Mouse (Mus musculus) stomach, adult 2 months (tissue): ENCODE data around the gene Try5. TPM values are rescaled to one million over a fixed set of nuclear protein-coding genes. Genes with fewer than 3 reads are reported as not detected.

Experiments
- polyA plus RNA-seq: library from polyadenylated mRNA; depleted of rRNA; stranded (reverse); fragments of >200 nt; gene quantifications from 2 replicates; pipeline ENCODE4 v1.2.3, GENCODE M21; 2012; rRNA removed

The Try5 gene
- 1.8 and 2.2 TPM in 2 replicates for polyA plus RNA-seq

DNA sequence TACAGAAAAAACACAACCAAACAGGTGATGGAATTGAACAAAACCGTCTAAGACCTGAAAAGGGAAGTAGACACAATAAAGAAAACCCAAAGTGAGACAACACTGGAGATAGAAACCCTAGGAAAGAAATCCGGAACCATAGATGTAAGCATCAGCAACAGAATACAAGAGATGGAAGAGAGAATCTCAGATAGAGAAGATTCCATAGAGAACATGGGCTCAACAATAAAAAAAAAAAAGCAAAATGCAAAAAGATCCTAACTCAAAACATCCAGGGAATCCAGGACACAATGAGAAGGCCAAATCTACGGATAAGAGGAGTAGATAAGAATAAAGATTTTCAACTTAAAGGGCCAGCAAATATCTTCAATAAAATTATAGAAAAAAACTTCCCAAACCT lies at the start of gene Try5:
TSS of gene Try5 (minus strand) at position 101 of the 400 bp plus-strand sequence.

DNA sequence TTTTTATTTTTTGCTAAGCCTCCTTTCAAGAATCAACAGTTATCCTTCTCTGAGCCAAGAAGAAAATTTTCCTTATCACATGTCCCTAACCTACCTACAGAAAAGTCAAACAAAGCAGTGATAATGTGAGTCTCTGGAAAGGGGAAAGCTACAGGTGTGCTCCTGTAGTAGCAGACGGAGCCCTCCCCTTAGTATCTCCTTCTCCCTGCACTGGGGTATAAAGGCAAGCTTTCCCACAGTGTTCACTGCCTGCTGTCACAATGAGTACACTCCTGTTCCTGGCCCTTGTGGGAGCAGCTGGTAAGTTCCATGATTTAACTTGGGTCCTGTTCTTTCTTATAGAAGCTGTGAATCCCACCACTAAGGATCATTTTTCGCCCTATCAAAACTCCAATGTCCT lies 37.3 kb upstream of the Try5 start, which contains the start of gene Try10:
TSS of gene Try10 (plus strand) at position 174 of the 400 bp plus-strand sequence.

DNA sequence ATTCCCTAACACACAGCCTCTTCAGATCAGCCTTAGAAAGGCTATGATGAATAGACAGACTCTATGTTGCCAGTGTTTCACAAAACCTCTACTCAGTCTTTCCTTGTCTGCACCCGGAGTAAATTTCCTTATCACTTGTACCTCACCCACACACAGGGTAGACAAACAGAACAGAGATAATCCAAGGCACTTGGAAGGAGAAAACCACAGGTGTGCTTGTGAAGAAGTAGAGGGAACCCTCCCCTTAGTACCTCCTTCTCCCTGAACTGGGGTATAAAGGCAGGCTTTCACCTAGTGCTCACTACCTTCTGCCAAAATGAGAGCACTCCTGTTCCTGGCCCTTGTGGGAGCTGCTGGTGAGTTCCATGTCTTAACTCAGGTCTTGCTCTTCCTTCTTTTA lies 14.7 kb downstream of the Try5 start, which contains the start of gene Try4:
TSS of gene Try4 (plus strand) at position 301 of the 400 bp plus-strand sequence.

Other genes starting within 250 kb of the Try5 start
- 62.5 and 205 TPM in 2 replicates for gene Try4, start 14.6 kb downstream of the Try5 start, polyA plus RNA-seq
- gene Try10, start 37.3 kb upstream of the Try5 start, polyA plus RNA-seq, result 27.4 and 63.4 TPM in 2 replicates
- 0.43 and 0.90 TPM in 2 replicates for gene Prss3, start 60.8 kb upstream of the Try5 start, polyA plus RNA-seq
- 0.13 and 0.73 TPM in 2 replicates for gene Gm5771, start 75.5 kb upstream of the Try5 start, polyA plus RNA-seq
- gene Gm10334, start 129.3 kb upstream of the Try5 start, polyA plus RNA-seq, result not detected in 2 replicates
- gene Prss1, start 142.1 kb upstream of the Try5 start, polyA plus RNA-seq, result 0.16 and 0.97 TPM in 2 replicates
- 0.46 and 2.7 TPM in 2 replicates for gene Prss2, start 204.9 kb upstream of the Try5 start, polyA plus RNA-seq